Mouse (Mus musculus): ENCODE results near the gene Dhcr24. TPM values are rescaled to one million over a fixed set of nuclear protein-coding genes. Genes with fewer than 3 reads are reported as not detected.

The Dhcr24 gene
- total RNA-seq, 2 experiments from 2014 or later, result 1.5 to 2.5 TPM

- no peak for DNase-seq
These were observed 46.1 kb downstream of the Dhcr24 start for GRCm38 (mm10) chr4:106606639-106607554.

- DNase-seq, result no peak
These were observed 47.1 kb downstream of the Dhcr24 start for GRCm38 (mm10) chr4:106607905-106608304.

GRCm38 (mm10) chr4:106613105-106613504, 52.3 kb downstream of the Dhcr24 start:
- DNase-seq, result no peak

GRCm38 (mm10) chr4:106613560-106613959, 52.7 kb downstream of the Dhcr24 start:
- DNase-seq, result no peak

- DNase-seq, result peak; percentile 25 to 70
These were observed 53.5 kb downstream of the Dhcr24 start for GRCm38 (mm10) chr4:106614180-106614797.

GRCm38 (mm10) chr4:106614881-106615280, 54.0 kb downstream of the Dhcr24 start:
- DNase-seq, result no peak

- DNase-seq, result no peak
These were observed 54.8 kb downstream of the Dhcr24 start for GRCm38 (mm10) chr4:106615637-106616036.

GRCm38 (mm10) chr4:106617056-106617455, 56.2 kb downstream of the Dhcr24 start, which contains the start of gene Lexm:
TSS of gene Lexm (minus strand) at chr4:106617241.
- no peak for DNase-seq

- no peak for DNase-seq
These were observed 58.1 kb downstream of the Dhcr24 start for GRCm38 (mm10) chr4:106618898-106619297.

- DNase-seq, result no peak
These were observed 60.6 kb downstream of the Dhcr24 start for GRCm38 (mm10) chr4:106621428-106621827.

- peak in 1 of 2 experiments; percentile 20 for DNase-seq
These were observed 61.2 kb downstream of the Dhcr24 start, which contains the start of gene Ttc22 for GRCm38 (mm10) chr4:106622030-106622493. TSS of gene Ttc22 (plus strand) at chr4:106622432.

- DNase-seq, result no peak
These were observed 61.9 kb downstream of the Dhcr24 start for GRCm38 (mm10) chr4:106622712-106623111.

- DNase-seq, result no peak
These were observed 63.4 kb downstream of the Dhcr24 start for GRCm38 (mm10) chr4:106624271-106624670.

GRCm38 (mm10) chr4:106627809-106628208, 67.0 kb downstream of the Dhcr24 start:
- DNase-seq, result no peak

- DNase-seq, result no peak
These were observed 68.0 kb downstream of the Dhcr24 start for GRCm38 (mm10) chr4:106628650-106629360.

GRCm38 (mm10) chr4:106629374-106629773, 68.5 kb downstream of the Dhcr24 start:
- DNase-seq, result no peak

GRCm38 (mm10) chr4:106630333-106631220, 69.7 kb downstream of the Dhcr24 start:
- peak; percentile 26 to 79 for DNase-seq

GRCm38 (mm10) chr4:106632313-106632712, 71.5 kb downstream of the Dhcr24 start:
- DNase-seq, result no peak

GRCm38 (mm10) chr4:106633281-106634085, 72.6 kb downstream of the Dhcr24 start:
- DNase-seq, result no peak

GRCm38 (mm10) chr4:106634086-106634479, 73.2 kb downstream of the Dhcr24 start:
- DNase-seq, result no peak
